Mouse (Mus musculus) cerebellum, adult 2 months (tissue): ENCODE measurements around the gene Enah. TPM values are rescaled to one million over a fixed set of nuclear protein-coding genes. Genes with fewer than 3 reads are reported as not detected.
A peak's percentile ranks its signal among the peaks of the same experiment; 100 is the strongest.

Experiments used
- DNase-seq, 2 experiments: peaks; one replicate each; pipeline ENCODE4 v3.0.0; 2021
- H3K27ac ChIP-seq: fragments of 200-500 bp; 2 replicates; pipeline ENCODE4 v1.5.1; 2012; ENCODE audit warnings: low read length, control low read depth, inconsistent platforms; ENCODE audit not compliant: insufficient read depth
- H3K27me3 ChIP-seq: fragments of 200-500 bp; 2 replicates; pipeline ENCODE4 v1.6.1; 2012; ENCODE audit warnings: inconsistent platforms, mild to moderate bottlenecking, low read length, moderate library complexity; ENCODE audit not compliant: control insufficient read depth, insufficient read depth
- H3K4me1 ChIP-seq: fragments of 200-500 bp; 2 replicates; pipeline ENCODE4 v1.6.1; 2011; ENCODE audit warnings: low read length; ENCODE audit not compliant: control insufficient read depth, insufficient read depth
- H3K4me3 ChIP-seq: fragments of 200-500 bp; replicated peaks from 2 replicates; pipeline ENCODE3; 2011; ENCODE audit warnings: mild to moderate bottlenecking, low read depth, low read length, control low read depth; ENCODE audit not compliant: insufficient read depth
- CTCF ChIP-seq: fragments of 200-500 bp; IDR thresholded peaks from 2 replicates; pipeline ENCODE4 v1.5.1; 2011; ENCODE audit warnings: low read depth, mild to moderate bottlenecking, control low read depth, low read length, moderate library complexity, borderline replicate concordance; ENCODE audit not compliant: insufficient read depth
- POLR2A ChIP-seq: fragments of 200-500 bp; IDR thresholded peaks from 2 replicates; pipeline ENCODE4 v1.6.1; 2011; ENCODE audit warnings: low read length, control low read depth, borderline replicate concordance; ENCODE audit not compliant: insufficient read depth
- WGBS: fragments of 180-500 bp; shearing (Covaris S2); methylation state at CpG from one replicate; pipeline ENCODE4 v1.1.7; 2018; 5-methylcytosine and 5-hydroxymethylcytosine counted together
- polyA plus RNA-seq: library from polyadenylated mRNA; depleted of rRNA; stranded (reverse); fragments of >200 nt; gene quantifications from 2 replicates; pipeline ENCODE4 v1.2.3, GENCODE M21; 2012

Gene Enah
- polyA plus RNA-seq, 1 experiment, result 53.6 TPM

DNA sequence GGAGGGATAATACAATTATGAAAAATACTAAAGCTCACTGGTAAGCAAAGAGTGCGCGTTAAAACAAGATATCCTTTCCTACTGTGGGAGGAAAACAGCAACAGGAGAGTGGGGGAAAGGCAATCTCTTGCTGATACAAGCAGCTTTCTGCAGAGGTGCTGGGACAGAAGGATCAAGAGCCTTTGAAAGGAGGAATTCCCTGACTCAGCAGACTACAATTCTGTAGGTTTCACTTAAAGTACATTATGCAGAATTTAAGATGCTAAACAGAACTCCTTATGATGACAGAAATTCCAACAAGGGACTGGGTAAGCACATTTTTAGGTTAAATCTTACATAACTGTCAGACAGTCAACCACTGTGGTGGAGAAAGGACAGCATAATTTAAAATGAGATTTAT lies 31.4 kb downstream of the Enah start:
- no peaks in the 10 kb centered on the region for H3K4me1 ChIP-seq
- no peaks in the 10 kb centered on the region for H3K27me3 ChIP-seq
- no peak for DNase-seq
- TF ChIP-seq CTCF, result no peak
- no peak for TF ChIP-seq POLR2A
- 93% methylated on average over 2 of the region's 2 CpGs for WGBS
- no peak overlapping the region for H3K27ac ChIP-seq
- H3K4me3 ChIP-seq, result no peak overlapping the region

GRCm38 (mm10) chr1:181987226-181987625 lies 32.6 kb downstream of the Enah start:
- 47% methylated on average over 2 of the region's 2 CpGs for WGBS
- no peak overlapping the region for H3K4me3 ChIP-seq
- no peaks in the 10 kb centered on the region for H3K27me3 ChIP-seq
- DNase-seq, result no peak
- no peaks in the 10 kb centered on the region for H3K4me1 ChIP-seq
- H3K27ac ChIP-seq, result no peak overlapping the region
- TF ChIP-seq POLR2A (no peak), CTCF (no peak)

DNA sequence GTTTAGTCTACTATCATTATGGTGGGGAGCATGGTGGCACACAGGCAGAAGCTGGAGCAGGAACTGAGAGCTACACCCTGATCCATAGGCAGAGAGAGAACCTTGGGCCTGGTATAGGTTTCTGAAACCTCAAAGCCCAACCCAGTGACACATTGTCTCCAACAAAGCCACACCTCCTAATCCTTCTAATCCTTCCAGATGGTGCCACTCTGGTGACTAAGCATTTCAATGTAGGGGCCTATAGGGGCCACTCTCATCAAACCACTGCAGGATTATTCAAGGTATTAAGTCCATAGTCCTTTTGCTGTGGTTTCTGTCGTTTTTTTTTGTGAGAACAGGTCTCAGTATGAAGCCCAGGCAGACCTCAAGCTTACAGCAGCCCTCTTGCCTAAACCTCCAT lies 33.9 kb downstream of the Enah start:
- 93% methylated on average over 1 of the region's 1 CpGs for WGBS
- DNase-seq, result no peak
- H3K27ac ChIP-seq, result no peak overlapping the region
- no peaks in the 10 kb centered on the region; the same call in 1 of the 2 replicates for H3K4me1 ChIP-seq
- TF ChIP-seq CTCF, result no peak
- TF ChIP-seq POLR2A, result no peak
- no peaks in the 10 kb centered on the region for H3K27me3 ChIP-seq
- no peak overlapping the region for H3K4me3 ChIP-seq

DNA sequence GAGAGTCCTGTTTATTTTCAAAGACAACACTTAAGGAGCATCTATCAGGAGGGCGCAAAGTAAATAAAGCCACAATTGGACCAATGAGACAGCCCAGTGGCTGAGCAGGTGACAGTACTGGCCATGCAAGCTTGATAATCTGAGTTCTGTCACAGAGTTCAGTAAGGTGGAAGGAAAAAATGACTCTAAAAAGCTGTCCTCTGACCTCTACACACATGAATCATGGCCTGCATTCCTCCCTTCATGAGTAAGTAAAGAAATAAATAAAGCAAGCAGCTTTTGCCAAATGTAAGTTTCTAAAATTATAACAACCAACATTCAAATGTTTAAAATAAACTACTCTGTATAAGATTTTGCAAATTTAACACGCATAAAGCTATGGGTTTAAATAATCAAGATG lies 35.0 kb downstream of the Enah start:
- no peaks in the 10 kb centered on the region; the same call in 1 of the 2 replicates for H3K4me1 ChIP-seq
- 98% methylated on average over 2 of the region's 2 CpGs for WGBS
- H3K27me3 ChIP-seq, result no peaks in the 10 kb centered on the region
- no peak for TF ChIP-seq POLR2A
- no peak for TF ChIP-seq CTCF
- no peak overlapping the region for H3K4me3 ChIP-seq
- no peak for DNase-seq
- no peak overlapping the region for H3K27ac ChIP-seq

DNA sequence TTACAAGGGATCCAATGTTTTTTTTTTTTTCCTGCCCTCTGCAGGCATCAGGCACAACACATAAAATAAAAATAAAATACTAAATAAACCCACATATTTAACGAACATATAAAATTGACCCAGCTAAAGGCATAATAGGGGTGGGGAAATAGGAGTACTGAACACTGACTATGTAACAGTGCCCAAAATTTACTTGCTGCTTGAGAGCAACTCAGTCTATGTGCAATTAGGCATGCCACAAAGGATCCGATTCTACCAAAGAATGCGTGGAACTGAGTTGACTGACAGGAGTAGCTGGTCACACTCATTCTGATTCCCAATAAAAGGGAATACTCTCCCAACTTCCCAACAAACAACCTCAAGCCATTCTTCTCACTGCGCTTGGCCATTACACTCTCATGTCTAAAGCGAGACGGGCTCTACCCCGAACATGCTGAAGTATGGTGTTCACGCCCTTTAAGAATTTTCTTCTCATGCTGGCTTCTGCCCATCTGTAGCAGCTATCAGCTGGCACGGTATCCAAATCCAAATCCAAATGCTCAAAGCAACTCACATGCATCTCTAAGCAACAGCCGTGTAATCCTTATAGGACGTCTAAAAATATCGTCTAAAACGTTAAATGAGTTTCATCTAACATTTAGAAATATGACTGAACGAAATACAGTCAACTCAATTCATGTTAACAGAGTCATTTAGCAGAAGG lies 39.6 kb downstream of the Enah start:
- Histone ChIP-seq H3K4me3 (no peak overlapping the region), H3K4me1 (peaks cover 6% of the 10 kb centered on the region), H3K27ac (no peak overlapping the region), H3K27me3 (no peaks in the 10 kb centered on the region)
- no peak for TF ChIP-seq CTCF
- no peak for TF ChIP-seq POLR2A
- 29% methylated on average over 14 of the region's 14 CpGs for WGBS
- DNase-seq, result peak in 1 of 2 experiments; percentile 8

DNA sequence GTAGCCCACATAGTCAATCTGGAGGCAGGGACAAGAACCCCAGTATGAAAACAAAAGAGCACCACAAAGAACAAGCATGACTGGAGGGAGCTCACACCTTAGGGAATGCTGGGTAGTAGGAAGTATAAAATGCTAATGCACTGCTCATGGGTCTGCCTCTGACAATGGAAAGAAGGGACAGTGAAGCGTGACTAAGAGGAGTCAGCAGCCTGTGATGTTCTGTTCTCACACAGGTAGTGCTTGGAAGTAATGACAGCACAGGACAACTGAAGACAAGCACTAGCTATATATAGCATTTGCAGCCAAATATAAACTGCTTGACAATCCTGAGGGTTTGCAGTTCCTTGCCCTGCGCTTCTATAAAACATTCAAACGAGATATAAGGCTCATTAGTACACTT lies 44.3 kb downstream of the Enah start:
- peaks cover 6% of the 10 kb centered on the region for H3K4me1 ChIP-seq
- DNase-seq, result no peak
- WGBS, result 69% methylated on average over 3 of the region's 3 CpGs
- H3K4me3 ChIP-seq, result no peak overlapping the region
- no peak overlapping the region for H3K27ac ChIP-seq
- H3K27me3 ChIP-seq, result no peaks in the 10 kb centered on the region
- TF ChIP-seq POLR2A (no peak), CTCF (no peak)

DNA sequence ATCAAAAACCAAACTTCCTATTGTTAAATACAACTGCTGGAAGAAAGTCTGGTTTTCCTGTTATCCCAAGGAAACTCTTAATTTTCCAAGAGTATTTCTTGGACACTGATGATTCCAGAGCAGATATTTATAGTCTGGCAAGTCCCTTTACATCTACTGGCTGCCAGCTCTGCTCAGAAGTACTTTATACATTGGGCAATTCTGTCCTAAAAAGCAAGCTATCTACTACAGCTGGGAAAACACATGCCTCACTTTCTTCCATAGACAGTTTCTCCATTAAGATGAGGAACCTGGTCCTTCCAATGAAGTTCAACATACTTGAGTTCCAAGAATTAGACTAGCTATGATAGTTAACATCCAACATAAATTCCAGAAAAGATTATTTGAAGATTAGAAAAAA lies 44.9 kb downstream of the Enah start:
- Histone ChIP-seq H3K27me3 (no peaks in the 10 kb centered on the region), H3K4me3 (no peak overlapping the region), H3K27ac (no peak overlapping the region), H3K4me1 (peaks cover 6% of the 10 kb centered on the region)
- no peak for TF ChIP-seq POLR2A
- TF ChIP-seq CTCF, result no peak
- DNase-seq, result no peak

- TF ChIP-seq POLR2A (no peak), CTCF (no peak)
- no peaks in the 10 kb centered on the region for H3K4me1 ChIP-seq
- 98% methylated on average over 1 of the region's 1 CpGs for WGBS
- H3K4me3 ChIP-seq, result no peak overlapping the region
- no peaks in the 10 kb centered on the region for H3K27me3 ChIP-seq
- H3K27ac ChIP-seq, result no peak overlapping the region
- no peak for DNase-seq
These were observed 54.5 kb downstream of the Enah start for GRCm38 (mm10) chr1:181965277-181965676.

- H3K4me1 ChIP-seq, result no peaks in the 10 kb centered on the region
- TF ChIP-seq CTCF (no peak), POLR2A (no peak)
- no peak overlapping the region for H3K4me3 ChIP-seq
- H3K27me3 ChIP-seq, result no peaks in the 10 kb centered on the region
- H3K27ac ChIP-seq, result no peak overlapping the region
- 74% methylated on average over 3 of the region's 3 CpGs for WGBS
- no peak for DNase-seq
These were observed 56.0 kb downstream of the Enah start for GRCm38 (mm10) chr1:181963827-181964226.
